22 mouse cellular contexts compared by ENCODE assay signal in the genomic region with DNA sequence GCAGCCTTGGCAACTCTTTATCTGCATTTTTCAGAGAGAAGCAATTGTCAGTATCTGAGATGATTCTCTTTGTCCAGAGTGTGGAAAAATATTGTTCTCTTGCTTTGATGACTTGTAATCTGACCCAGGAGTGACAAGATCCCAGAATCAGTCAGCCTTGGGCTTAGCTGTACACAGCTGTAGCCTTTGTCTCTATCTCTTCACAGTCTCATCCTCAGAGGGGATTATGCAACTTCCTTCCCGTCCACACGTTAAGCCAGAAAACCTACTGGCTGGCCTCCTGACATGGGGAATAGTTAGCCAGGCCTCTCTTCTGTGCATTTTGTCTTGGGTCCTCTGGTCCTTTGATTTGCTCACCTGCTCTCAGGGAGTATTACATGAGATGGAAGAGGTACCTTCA. TPM values are rescaled to one million over a fixed set of nuclear protein-coding genes. Genes with fewer than 3 reads are reported as not detected.
DNase-seq lines count a peak whose midpoint lies in the region; ATAC-seq and TF ChIP-seq lines count a peak whose summit lies in the region.
"Had no signal": no experiment of that assay in that cellular context is flagged by ENCODE, and none has a peak within 500 bp of the region (broad histone marks: within the 10 kb centered on the region; RNA-seq: fewer than 3 reads in every experiment).

No protein-coding gene starts in this region.

- peak; percentile 56 for DNase-seq in lung, embryonic 14.5 days
- no peak for DNase-seq in lung, postnatal 36 days
- DNase-seq in 3T3-L1 (ENCODE audit: low read depth, low spot score) (peak; percentile 42), Patski (ENCODE audit: low read depth, low spot score) (peak; percentile 19)
- DNase-seq in liver, postnatal 0 days: no peak
- DNase-seq in forebrain, embryonic 14.5 days (ENCODE audit: low spot score): no peak
- no peak for DNase-seq in cerebellum, adult 11-12 months
- DNase-seq: adrenal gland, postnatal 10 days; cerebellum, adult 18-20 months; cerebellum, postnatal 10 days; embryo, embryonic 11 days; gastrocnemius, postnatal 10 days; heart, adult 2 months; heart, postnatal 14 days had no signal

- peaks cover 26% of the 10 kb centered on the region for H3K4me1 ChIP-seq in lung, embryonic 14.5 days (ENCODE audit: insufficient read depth)
- no peaks in the 10 kb centered on the region; the same call in 1 of the 2 replicates for H3K4me1 ChIP-seq in liver, postnatal 0 days (ENCODE audit: insufficient read depth)
- H3K4me1 ChIP-seq in forebrain, embryonic 14.5 days (ENCODE audit: control insufficient read depth, insufficient read depth, low read length): no peaks in the 10 kb centered on the region
- H3K4me1 ChIP-seq: embryonic facial prominence, embryonic 15.5 days; hindbrain, embryonic 10.5 days had no signal

- WGBS in lung, embryonic 14.5 days: 14% methylated on average over 2 of the region's 2 CpGs
- WGBS in liver, postnatal 0 days (ENCODE audit: insufficient replicate concordance): 14% methylated on average over 2 of the region's 2 CpGs
- 52% methylated on average over 2 of the region's 2 CpGs for WGBS in forebrain, embryonic 14.5 days

- ATAC-seq in lung, embryonic 14.5 days (ENCODE audit: insufficient read depth): no peak
- no peak for ATAC-seq in Patski
- peak; percentile 42; the same call in 1 of the 2 replicates for ATAC-seq in megakaryocyte progenitor cell, adult 5-6 weeks (replicated peaks; ENCODE audit: poor library complexity)
- no peak for ATAC-seq in liver, postnatal 0 days
- ATAC-seq in forebrain, embryonic 14.5 days: no peak
- ATAC-seq: forebrain, embryonic 16.5 days had no signal

- no peaks in the 10 kb centered on the region for H3K36me3 ChIP-seq in lung, embryonic 14.5 days (ENCODE audit: insufficient read depth)
- no peaks in the 10 kb centered on the region for H3K36me3 ChIP-seq in liver, postnatal 0 days (replicated peaks; ENCODE audit: insufficient read depth, low read length)
- no peaks in the 10 kb centered on the region for H3K36me3 ChIP-seq in forebrain, embryonic 14.5 days (ENCODE audit: control insufficient read depth, insufficient read depth, low read length)
- H3K36me3 ChIP-seq: embryonic facial prominence, embryonic 15.5 days; heart, embryonic 15.5 days; hindbrain, embryonic 10.5 days had no signal

- no peaks in the 10 kb centered on the region for H3K9me3 ChIP-seq in lung, embryonic 14.5 days (ENCODE audit: low read depth, low read length)
- H3K9me3 ChIP-seq in liver, postnatal 0 days (ENCODE audit: low read length): no peaks in the 10 kb centered on the region
- no peaks in the 10 kb centered on the region for H3K9me3 ChIP-seq in forebrain, embryonic 14.5 days (replicated peaks; ENCODE audit: control insufficient read depth, low read length)
- H3K9me3 ChIP-seq: embryonic facial prominence, embryonic 15.5 days; heart, embryonic 15.5 days; hindbrain, embryonic 10.5 days had no signal

- in situ Hi-C loops in Patski (cut with MboI; ENCODE audit: low pct_unique_long_range_greater_than_20kb): no loop called here

- POLR2A ChIA-PET in Patski (lab: Charles Lee): no interaction called here

- H3K27ac ChIP-seq in lung, embryonic 14.5 days (ENCODE audit: low read depth): peak overlapping the region; percentile 52; the same call in 1 of the 2 replicates
- no peak overlapping the region for H3K27ac ChIP-seq in liver, postnatal 0 days (ENCODE audit: low read depth)
- H3K27ac ChIP-seq in forebrain, embryonic 14.5 days (ENCODE audit: low read depth, low read length): no peak overlapping the region
- H3K27ac ChIP-seq: embryonic facial prominence, embryonic 15.5 days; heart, adult 2 months; heart, embryonic 15.5 days; hindbrain, embryonic 10.5 days; hindbrain, embryonic 14.5 days had no signal

- H3K4me2 ChIP-seq in lung, embryonic 14.5 days: no peak overlapping the region
- no peak overlapping the region for H3K4me2 ChIP-seq in liver, postnatal 0 days (ENCODE audit: low read depth, low read length)
- no peak overlapping the region for H3K4me2 ChIP-seq in forebrain, embryonic 14.5 days (ENCODE audit: low read length)
- H3K4me2 ChIP-seq: embryonic facial prominence, embryonic 15.5 days; heart, embryonic 11.5 days; heart, embryonic 15.5 days; hindbrain, embryonic 14.5 days had no signal

- CTCF ChIA-PET in Patski (lab: Charles Lee): interaction anchor here (1.4 kb wide), 1 partner anchor 9 kb away, joined by 3 read pairs; no protein-coding TSS in a partner anchor

- H3K4me3 ChIP-seq in lung, embryonic 14.5 days (ENCODE audit: low read depth, low read length): no peak overlapping the region
- H3K4me3 ChIP-seq in liver, postnatal 0 days (ENCODE audit: low read depth, low read length): no peak overlapping the region
- no peak overlapping the region for H3K4me3 ChIP-seq in forebrain, embryonic 14.5 days (ENCODE audit: low read depth, low read length)
- H3K4me3 ChIP-seq: embryonic facial prominence, embryonic 15.5 days; erythroblast, embryonic 14.5 days; heart, adult 2 months; heart, embryonic 15.5 days; hindbrain, embryonic 10.5 days had no signal

- no peaks in the 10 kb centered on the region for H3K27me3 ChIP-seq in lung, embryonic 14.5 days (ENCODE audit: insufficient read depth, low read length)
- H3K27me3 ChIP-seq in Patski: no peaks in the 10 kb centered on the region
- H3K27me3 ChIP-seq in liver, postnatal 0 days (ENCODE audit: insufficient read depth, low read length): no peaks in the 10 kb centered on the region
- H3K27me3 ChIP-seq in forebrain, embryonic 14.5 days (replicated peaks; ENCODE audit: control insufficient read depth, insufficient read depth, low read length): no peaks in the 10 kb centered on the region

- TF ChIP-seq EP300 in liver, postnatal 0 days (IDR thresholded peaks at IDR 0.05; ENCODE audit: low read depth): no peak

- no peak for TF ChIP-seq CTCF in lung, embryonic 14.5 days (IDR thresholded peaks at IDR 0.05; ENCODE audit: low read depth)
- TF ChIP-seq CTCF in Patski (IDR thresholded peaks at IDR 0.05): no peak
- TF ChIP-seq CTCF in liver, postnatal 0 days (IDR thresholded peaks at IDR 0.05; ENCODE audit: low read depth): no peak

- no peak overlapping the region for H3K9ac ChIP-seq in lung, embryonic 14.5 days
- no peak overlapping the region for H3K9ac ChIP-seq in liver, postnatal 0 days (replicated peaks)
- H3K9ac ChIP-seq in forebrain, embryonic 14.5 days (ENCODE audit: low read length): no peak overlapping the region
- H3K9ac ChIP-seq: embryonic facial prominence, embryonic 15.5 days; heart, embryonic 15.5 days; hindbrain, embryonic 14.5 days had no signal

RNA-seq across cellular contexts. Expression of a gene that starts 31.4 kb away (rescaled TPM):
- polyA plus RNA-seq in lung, embryonic 14.5 days (2014; fragmentation: Nextera tagmentation; extraction: Ambion mirVana): 87.4 and 91.0 TPM in 2 replicates
- polyA plus RNA-seq in Patski (2021): 8.7 TPM
- 0.44 and 1.0 TPM in 2 replicates for total RNA-seq in megakaryocyte progenitor cell, adult 5-6 weeks (2015)
- total RNA-seq in megakaryocyte progenitor cell, adult 5-6 weeks (2017): 0.29 and 0.41 TPM in 2 replicates
- polyA plus RNA-seq in liver, postnatal 0 days (2015; fragmentation: Nextera tagmentation; extraction: Ambion mirVana): 124 and 135 TPM in 2 replicates
- 78.3 and 91.4 TPM in 2 replicates for polyA plus RNA-seq in forebrain, embryonic 14.5 days (2014; fragmentation: Nextera tagmentation; extraction: Ambion mirVana)

Comparison
In these comparisons a context has a peak if more than half of its experiments do, and no peak if none do; other contexts are left out.
1. DNase-seq: peak in lung, embryonic 14.5 days (single experiment), 3T3-L1 (single experiment) and Patski (single experiment); none in lung, postnatal 36 days (single experiment), liver, postnatal 0 days (single experiment), forebrain, embryonic 14.5 days (single experiment) and cerebellum, adult 11-12 months (single experiment).